24 mouse cellular contexts compared by ENCODE assay signal in genomic region chr19:48282250-48282649, GRCm38 (mm10).
DNase-seq lines count a peak whose midpoint lies in the region; ATAC-seq and TF ChIP-seq lines count a peak whose summit lies in the region.
"Had no signal": no experiment of that assay in that cellular context is flagged by ENCODE, and none has a peak within 500 bp of the region (broad histone marks: within the 10 kb centered on the region; RNA-seq: fewer than 3 reads in every experiment).

No protein-coding gene starts in this region.

- H3K9me3 ChIP-seq in forebrain, embryonic 11.5 days (ENCODE audit: control insufficient read depth, low read length), result no peaks in the 10 kb centered on the region
- no peaks in the 10 kb centered on the region for H3K9me3 ChIP-seq in forebrain, embryonic 10.5 days
- no peaks in the 10 kb centered on the region for H3K9me3 ChIP-seq in midbrain, embryonic 10.5 days (replicated peaks)
- H3K9me3 ChIP-seq in midbrain, embryonic 11.5 days (ENCODE audit: control insufficient read depth, low read length), result no peaks in the 10 kb centered on the region
- no peaks in the 10 kb centered on the region for H3K9me3 ChIP-seq in forebrain, embryonic 15.5 days
- H3K9me3 ChIP-seq: embryonic facial prominence, embryonic 15.5 days; intestine, embryonic 15.5 days; limb, embryonic 12.5 days; liver, embryonic 12.5 days had no signal

- DNase-seq in forebrain, embryonic 11.5 days (ENCODE audit: low spot score), result no peak
- no peak for DNase-seq in forebrain, embryonic 10.5 days (ENCODE audit: extremely low spot score, low spot score)
- DNase-seq in midbrain, embryonic 10.5 days (ENCODE audit: low spot score), result no peak
- DNase-seq in midbrain, embryonic 11.5 days (ENCODE audit: low spot score, missing footprints), result no peak
- DNase-seq in retina, embryonic 14.5 days (ENCODE audit: low spot score), result peak; percentile 22
- no peak for DNase-seq in left cerebral cortex, postnatal 10 days (ENCODE audit: extremely low spot score in 1 of 2, low spot score in 2 of 2)
- DNase-seq in cerebellum, adult 2 months, result no peak
- DNase-seq: adrenal gland, postnatal 10 days; cerebellum, adult 11 months; cerebellum, postnatal 25 days; heart, postnatal 36 days; kidney, adult 9 months; kidney, postnatal 25 days; lung, adult 2 months; thymus, postnatal 14 days had no signal

- 0 out of 2 replicates have a peak, but pooled peaks cover 7% of the 10 kb centered on the region for H3K4me1 ChIP-seq in forebrain, embryonic 11.5 days (replicated peaks; ENCODE audit: control insufficient read depth, insufficient read depth, low read length)
- H3K4me1 ChIP-seq in forebrain, embryonic 10.5 days, result peaks cover 22% of the 10 kb centered on the region
- H3K4me1 ChIP-seq in midbrain, embryonic 10.5 days, result peaks cover 19% of the 10 kb centered on the region
- H3K4me1 ChIP-seq in midbrain, embryonic 11.5 days (ENCODE audit: control insufficient read depth, insufficient read depth, low read length), result peaks cover 8% of the 10 kb centered on the region
- peaks cover 11% of the 10 kb centered on the region for H3K4me1 ChIP-seq in forebrain, embryonic 15.5 days
- H3K4me1 ChIP-seq in cerebellum, adult 2 months (ENCODE audit: control insufficient read depth, insufficient read depth, low read length), result no peaks in the 10 kb centered on the region
- H3K4me1 ChIP-seq: embryonic facial prominence, embryonic 15.5 days; intestine, embryonic 15.5 days; limb, embryonic 12.5 days; liver, embryonic 12.5 days; megakaryocyte, embryonic 14.5 days had no signal

- no peak overlapping the region for H3K9ac ChIP-seq in forebrain, embryonic 11.5 days (ENCODE audit: low read length)
- no peak overlapping the region for H3K9ac ChIP-seq in midbrain, embryonic 11.5 days (ENCODE audit: low read length)
- no peak overlapping the region for H3K9ac ChIP-seq in forebrain, embryonic 15.5 days (replicated peaks)
- H3K9ac ChIP-seq: embryonic facial prominence, embryonic 15.5 days; intestine, embryonic 15.5 days; limb, embryonic 12.5 days; liver, embryonic 12.5 days had no signal

- H3K27ac ChIP-seq in forebrain, embryonic 11.5 days (ENCODE audit: low read depth, low read length), result no peak overlapping the region
- no peak overlapping the region for H3K27ac ChIP-seq in forebrain, embryonic 10.5 days
- peak overlapping the region; percentile 61 for H3K27ac ChIP-seq in midbrain, embryonic 10.5 days (replicated peaks)
- no peak overlapping the region for H3K27ac ChIP-seq in midbrain, embryonic 11.5 days (ENCODE audit: low read depth, low read length)
- no peak overlapping the region for H3K27ac ChIP-seq in forebrain, embryonic 15.5 days (replicated peaks)
- H3K27ac ChIP-seq in cerebellum, adult 2 months (ENCODE audit: insufficient read depth, low read length), result no peak overlapping the region
- H3K27ac ChIP-seq: embryonic facial prominence, embryonic 15.5 days; intestine, embryonic 15.5 days; limb, embryonic 12.5 days; liver, embryonic 12.5 days had no signal

- no peak for TF ChIP-seq POLR2A in cerebellum, adult 2 months (IDR thresholded peaks at IDR 0.05; ENCODE audit: borderline replicate concordance, insufficient read depth, low read length)

- no peak overlapping the region for H3K4me3 ChIP-seq in forebrain, embryonic 11.5 days (ENCODE audit: low read depth, low read length)
- no peak overlapping the region for H3K4me3 ChIP-seq in forebrain, embryonic 10.5 days
- H3K4me3 ChIP-seq in midbrain, embryonic 10.5 days, result no peak overlapping the region
- no peak overlapping the region for H3K4me3 ChIP-seq in midbrain, embryonic 11.5 days (ENCODE audit: low read depth, low read length)
- H3K4me3 ChIP-seq in forebrain, embryonic 15.5 days, result no peak overlapping the region
- H3K4me3 ChIP-seq in cerebellum, adult 2 months (replicated peaks; ENCODE audit: insufficient read depth, low read depth, low read length), result no peak overlapping the region
- H3K4me3 ChIP-seq: embryonic facial prominence, embryonic 15.5 days; intestine, embryonic 15.5 days; limb, embryonic 12.5 days; liver, embryonic 12.5 days; megakaryocyte, embryonic 14.5 days; myocyte had no signal

- no peak for TF ChIP-seq CTCF in cerebellum, adult 2 months (IDR thresholded peaks at IDR 0.05; ENCODE audit: borderline replicate concordance, insufficient read depth, low read depth, low read length)

- H3K4me2 ChIP-seq in forebrain, embryonic 11.5 days (ENCODE audit: low read depth, low read length, severe bottlenecking), result no peak overlapping the region
- no peak overlapping the region for H3K4me2 ChIP-seq in midbrain, embryonic 11.5 days
- no peak overlapping the region for H3K4me2 ChIP-seq in forebrain, embryonic 15.5 days (replicated peaks)
- H3K4me2 ChIP-seq: embryonic facial prominence, embryonic 15.5 days; heart, embryonic 11.5 days; intestine, embryonic 15.5 days; limb, embryonic 12.5 days; liver, embryonic 12.5 days had no signal

- intact Hi-C loops in left cerebral cortex, postnatal 10 days (cut with DNase I), result no loop called here

- peak; percentile 49; the same call in 1 of the 2 replicates for ATAC-seq in forebrain, embryonic 11.5 days (replicated peaks; ENCODE audit: low FRiP score)
- no peak for ATAC-seq in midbrain, embryonic 11.5 days (ENCODE audit: low FRiP score)
- ATAC-seq in forebrain, embryonic 15.5 days (replicated peaks), result peak; percentile 76
- ATAC-seq: intestine, embryonic 15.5 days; liver, embryonic 12.5 days; Patski had no signal

- no peaks in the 10 kb centered on the region for H3K27me3 ChIP-seq in forebrain, embryonic 11.5 days (ENCODE audit: control insufficient read depth, insufficient read depth, low read length)
- H3K27me3 ChIP-seq in forebrain, embryonic 10.5 days (ENCODE audit: poor library complexity, severe bottlenecking), result no peaks in the 10 kb centered on the region
- H3K27me3 ChIP-seq in midbrain, embryonic 10.5 days (ENCODE audit: low read depth, poor library complexity, severe bottlenecking), result no peaks in the 10 kb centered on the region
- H3K27me3 ChIP-seq in midbrain, embryonic 11.5 days (ENCODE audit: control insufficient read depth, insufficient read depth, low read length), result no peaks in the 10 kb centered on the region
- no peaks in the 10 kb centered on the region for H3K27me3 ChIP-seq in forebrain, embryonic 15.5 days
- no peaks in the 10 kb centered on the region; the same call in 1 of the 2 replicates for H3K27me3 ChIP-seq in cerebellum, adult 2 months (ENCODE audit: control insufficient read depth, insufficient read depth, low read length)
- H3K27me3 ChIP-seq: embryonic facial prominence, embryonic 15.5 days; intestine, embryonic 15.5 days; liver, embryonic 12.5 days; megakaryocyte, embryonic 14.5 days had no signal

- H3K36me3 ChIP-seq in forebrain, embryonic 11.5 days (ENCODE audit: control insufficient read depth, insufficient read depth, low read length), result no peaks in the 10 kb centered on the region
- no peaks in the 10 kb centered on the region for H3K36me3 ChIP-seq in forebrain, embryonic 10.5 days (replicated peaks)
- no peaks in the 10 kb centered on the region for H3K36me3 ChIP-seq in midbrain, embryonic 10.5 days
- H3K36me3 ChIP-seq in midbrain, embryonic 11.5 days (ENCODE audit: control insufficient read depth, insufficient read depth, low read length), result no peaks in the 10 kb centered on the region
- no peaks in the 10 kb centered on the region for H3K36me3 ChIP-seq in forebrain, embryonic 15.5 days
- H3K36me3 ChIP-seq: embryonic facial prominence, embryonic 15.5 days; intestine, embryonic 15.5 days; limb, embryonic 12.5 days; liver, embryonic 12.5 days had no signal

- WGBS in forebrain, embryonic 11.5 days, result 62% methylated on average over 6 of the region's 6 CpGs
- 76% methylated on average over 6 of the region's 6 CpGs for WGBS in forebrain, embryonic 10.5 days
- WGBS in midbrain, embryonic 10.5 days, result 74% methylated on average over 6 of the region's 6 CpGs
- 80% methylated on average over 6 of the region's 6 CpGs for WGBS in midbrain, embryonic 11.5 days
- 36% methylated on average over 6 of the region's 6 CpGs for WGBS in forebrain, embryonic 15.5 days
- 87% methylated on average over 6 of the region's 6 CpGs for WGBS in cerebellum, adult 2 months
